Mouse (Mus musculus): ENCODE data around the gene Ephb2.

Gene Ephb2

GRCm38 (mm10) chr4:136734210-136734803 lies 101.5 kb downstream of the Ephb2 start:
- no peak for DNase-seq (ENCODE audit: low read depth in 2 of 2, low spot score in 2 of 2)

DNA sequence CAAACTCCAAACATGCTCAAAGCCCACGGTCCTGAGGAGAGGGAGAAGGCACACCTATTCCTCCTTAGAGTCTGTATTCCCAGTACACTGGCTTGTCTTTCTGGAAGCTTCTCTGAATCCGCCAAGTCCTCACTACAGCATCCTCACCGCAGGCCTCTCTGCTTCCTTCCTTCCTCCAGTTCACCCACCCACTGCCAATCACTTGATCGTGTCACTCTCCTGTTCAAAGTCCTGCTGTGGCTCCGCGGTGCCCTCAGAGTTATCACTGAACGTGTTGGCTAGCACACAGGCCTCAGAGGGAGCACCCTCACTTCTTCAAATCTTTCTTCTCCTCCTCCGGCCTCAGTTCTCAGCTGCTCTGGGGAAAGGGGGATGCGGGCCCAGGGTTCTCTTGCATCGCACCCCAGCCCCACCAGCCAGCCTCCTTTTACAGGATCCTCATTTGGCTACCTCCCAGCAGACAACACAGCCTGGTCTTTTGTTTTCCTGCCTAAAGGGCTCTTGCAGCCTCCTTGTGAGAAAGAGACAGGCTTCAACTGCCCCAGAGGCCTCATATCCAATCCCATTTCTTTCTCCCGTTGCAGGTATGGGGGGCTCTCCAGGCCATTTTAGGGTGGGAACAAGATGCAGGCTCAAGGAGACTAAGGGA lies 102.4 kb downstream of the Ephb2 start:
- no peak for DNase-seq (ENCODE audit: low read depth in 2 of 2, low spot score in 2 of 2)

DNA sequence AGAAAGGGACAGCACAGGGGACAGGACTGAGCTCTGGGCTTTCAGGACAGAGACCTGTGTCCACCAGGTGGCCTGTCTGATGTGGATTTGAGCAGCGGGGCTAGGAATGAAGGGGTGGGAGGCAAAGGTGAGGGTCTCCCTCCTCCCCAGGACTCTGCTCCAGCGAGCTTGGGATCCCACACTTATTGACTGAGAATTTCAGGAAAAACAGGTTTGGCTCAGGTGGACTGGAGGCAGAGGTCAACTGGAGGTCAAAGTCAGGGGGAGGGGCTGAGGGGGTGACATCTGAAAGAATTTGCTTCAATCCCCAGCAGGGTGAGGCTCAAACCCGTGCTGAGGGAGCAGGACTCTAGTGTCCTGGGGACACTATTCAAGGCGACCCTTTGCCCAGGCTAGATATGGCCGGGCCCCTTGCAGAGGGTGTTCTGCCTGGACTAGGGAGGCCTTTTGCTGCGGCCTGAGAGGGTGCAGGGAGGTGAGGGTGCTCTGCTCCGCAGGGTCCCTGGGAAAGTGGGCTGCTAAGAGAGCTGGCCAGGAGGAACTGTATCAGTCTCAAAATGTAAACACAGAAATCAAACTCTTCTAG lies 103.2 kb downstream of the Ephb2 start:
- DNase-seq (ENCODE audit: low read depth in 2 of 2, low spot score in 2 of 2), result no peak

DNA sequence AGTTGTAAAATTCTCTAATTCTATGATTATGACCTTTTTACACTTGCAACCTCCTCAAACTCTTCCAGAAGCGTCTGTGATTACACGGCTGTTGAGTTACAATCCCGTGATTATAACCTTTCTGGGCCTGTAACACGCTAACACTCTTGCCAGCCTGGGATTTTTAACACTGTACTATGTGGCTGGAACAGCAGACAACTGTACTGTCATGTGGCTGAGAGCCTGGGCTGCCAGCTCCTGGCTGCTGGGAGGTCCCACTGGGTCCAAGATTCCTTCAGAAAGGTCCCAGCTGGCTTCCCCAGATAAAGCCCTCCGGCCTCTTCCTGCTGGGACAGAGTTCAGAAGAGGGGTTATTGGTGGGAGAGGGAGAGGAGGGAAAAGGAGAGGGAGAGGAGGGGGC lies 104.0 kb downstream of the Ephb2 start:
- no peak for DNase-seq (ENCODE audit: low read depth in 2 of 2, low spot score in 2 of 2)

DNA sequence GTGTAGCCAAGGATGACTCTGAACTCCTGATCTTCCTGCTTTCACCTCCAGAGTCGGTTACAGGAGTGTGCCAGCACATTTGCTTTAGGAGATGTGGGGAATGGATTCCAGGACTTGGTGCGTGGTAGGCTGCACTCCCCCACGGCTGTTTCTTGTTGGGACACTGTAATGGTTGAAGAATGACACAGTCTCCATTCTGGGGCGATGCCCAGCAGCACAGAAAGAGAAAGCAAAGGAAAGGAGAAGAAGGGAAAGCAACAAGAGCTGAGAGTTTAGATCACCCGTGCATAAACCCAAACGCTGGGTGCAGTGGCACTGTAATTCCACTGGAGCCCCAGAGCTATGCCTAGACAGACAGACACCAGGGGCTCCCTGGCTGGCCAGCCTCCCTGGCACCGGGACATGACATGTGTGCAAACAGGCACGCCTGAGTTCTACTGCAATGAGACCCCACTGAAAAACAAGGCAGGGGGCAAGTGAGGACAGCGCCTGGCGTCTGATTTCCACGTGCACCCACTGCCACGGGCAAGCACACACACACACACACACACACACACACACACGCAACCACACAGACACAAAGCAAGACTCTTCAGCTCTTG lies 104.7 kb downstream of the Ephb2 start:
- no peak for DNase-seq (ENCODE audit: low read depth in 2 of 2, low spot score in 2 of 2)

DNA sequence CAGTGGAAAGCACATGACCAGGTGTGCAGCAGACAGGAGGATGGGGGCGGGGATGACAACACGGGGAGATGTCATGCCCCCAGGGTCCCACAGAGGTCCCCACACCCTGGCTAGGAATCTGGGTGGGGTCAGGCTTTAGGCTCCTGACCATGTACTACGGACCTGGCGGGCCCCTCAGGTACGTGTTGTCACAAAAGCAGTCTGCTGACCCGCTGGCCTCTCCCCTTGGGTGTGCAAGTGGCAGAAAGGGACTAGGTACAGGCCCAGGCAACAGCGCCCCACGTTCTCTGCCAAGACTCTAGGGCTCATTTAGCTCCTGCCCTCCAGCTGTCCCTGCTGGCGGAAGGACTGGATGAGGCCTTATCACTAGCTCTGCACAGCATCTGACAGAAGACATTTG lies 105.3 kb downstream of the Ephb2 start:
- no peak for DNase-seq (ENCODE audit: low read depth in 2 of 2, low spot score in 2 of 2)

- DNase-seq (ENCODE audit: low read depth in 2 of 2, low spot score in 2 of 2), result no peak
Observed at GRCm38 (mm10) chr4:136729574-136729973, 106.2 kb downstream of the Ephb2 start.

- no peak for DNase-seq (ENCODE audit: low read depth in 2 of 2, low spot score in 2 of 2)
Observed at GRCm38 (mm10) chr4:136726941-136727340, 108.8 kb downstream of the Ephb2 start.

- no peak for DNase-seq (ENCODE audit: low read depth in 2 of 2, low spot score in 2 of 2)
Observed at GRCm38 (mm10) chr4:136724731-136725130, 111.1 kb downstream of the Ephb2 start.

DNA sequence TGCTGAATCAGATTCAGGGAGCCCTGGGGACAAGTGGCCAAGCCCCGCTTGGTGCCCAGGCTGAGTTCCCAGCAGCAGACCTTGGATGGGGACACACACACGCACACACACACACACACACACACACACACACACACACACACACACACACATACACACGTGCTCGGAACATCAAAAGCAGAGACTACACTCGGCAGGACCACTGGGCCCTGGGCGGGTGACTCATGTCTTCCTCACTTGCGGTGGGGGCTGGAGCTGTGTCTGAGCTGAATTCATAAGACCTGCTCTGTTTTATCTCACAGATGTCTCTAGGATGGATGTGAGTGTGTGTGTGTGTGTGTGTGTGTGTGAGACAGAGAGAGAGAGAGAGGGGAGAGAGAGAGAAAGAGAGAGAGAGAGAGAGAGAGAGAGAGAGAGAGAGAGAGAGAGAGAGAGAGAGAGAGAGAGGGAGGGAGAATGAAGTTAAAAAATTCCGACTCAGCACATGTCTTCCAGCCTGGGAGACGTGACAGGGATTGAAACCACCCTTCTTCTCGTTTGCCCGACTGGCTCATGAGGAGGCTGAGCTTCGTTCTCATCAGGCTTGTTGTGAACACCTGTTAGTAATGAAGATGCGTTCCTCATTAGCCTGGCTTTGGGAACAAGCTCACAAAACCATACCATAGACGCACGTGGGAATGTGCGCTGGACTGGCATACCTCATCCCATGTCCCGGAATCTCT lies 113.3 kb downstream of the Ephb2 start:
- no peak for DNase-seq (ENCODE audit: low read depth in 2 of 2, low spot score in 2 of 2)

GRCm38 (mm10) chr4:136721937-136722336 lies 113.9 kb downstream of the Ephb2 start:
- DNase-seq (ENCODE audit: low read depth in 2 of 2, low spot score in 2 of 2), result no peak

DNA sequence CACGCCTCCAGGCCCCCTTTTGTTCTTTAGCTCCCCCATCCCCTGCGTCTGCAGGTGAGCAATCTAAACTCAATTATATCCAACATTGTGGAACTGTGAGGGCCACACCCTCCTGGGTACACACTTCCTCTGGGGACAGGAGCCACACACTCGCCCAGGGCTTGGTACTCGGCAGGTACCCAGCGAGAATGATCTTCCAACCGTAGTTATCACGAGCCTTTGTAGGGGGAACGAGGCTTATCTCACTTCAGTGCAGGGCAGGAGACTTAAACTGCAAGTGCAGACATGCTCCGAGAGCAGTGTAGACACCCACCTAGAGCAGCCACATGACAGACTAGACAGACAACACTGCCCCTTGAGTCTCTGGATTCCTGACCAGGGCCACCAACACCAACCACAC lies 115.8 kb downstream of the Ephb2 start:
- no peak for DNase-seq (ENCODE audit: low read depth in 2 of 2, low spot score in 2 of 2)

DNA sequence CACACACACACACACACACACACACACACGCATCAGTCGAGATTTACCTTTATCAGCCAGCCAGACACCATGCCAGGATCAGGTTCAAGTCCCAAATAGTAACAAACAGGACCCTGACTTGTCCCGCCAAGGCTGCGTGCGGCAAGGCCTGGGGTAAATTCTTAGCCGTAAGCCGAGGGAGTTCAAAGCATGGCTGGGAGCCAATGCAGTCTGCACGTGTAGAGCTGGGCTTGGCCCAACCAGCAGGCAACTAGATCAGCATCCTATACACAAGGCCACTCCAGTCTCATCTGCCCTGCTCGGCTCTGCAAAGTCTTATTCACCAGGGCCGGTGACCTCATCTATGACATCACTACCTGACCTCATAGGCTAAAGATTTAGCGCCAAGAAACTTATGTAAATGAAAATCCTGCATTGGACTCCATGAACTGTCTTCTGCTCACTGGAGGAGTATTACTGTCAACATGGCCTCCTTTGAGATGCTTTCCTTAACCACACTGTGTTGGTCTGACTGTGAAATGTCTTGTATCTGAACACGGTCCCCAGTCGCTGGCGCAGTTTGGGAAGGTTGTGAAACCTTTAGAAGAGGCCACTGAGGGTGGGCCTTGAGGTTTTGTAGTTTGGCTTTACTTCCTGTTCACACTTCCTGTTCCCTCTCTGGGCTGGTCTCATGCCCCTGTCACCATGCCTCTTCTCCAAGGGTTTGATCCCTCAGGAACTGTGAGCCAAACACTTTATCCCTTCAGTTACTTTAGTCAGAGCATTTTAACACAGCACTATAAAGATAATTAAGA lies 117.4 kb downstream of the Ephb2 start:
- DNase-seq (ENCODE audit: low read depth in 2 of 2, low spot score in 2 of 2), result no peak

GRCm38 (mm10) chr4:136716561-136716972 lies 119.2 kb downstream of the Ephb2 start:
- no peak for DNase-seq (ENCODE audit: low read depth in 2 of 2, low spot score in 2 of 2)

- no peak for DNase-seq (ENCODE audit: low read depth in 2 of 2, low spot score in 2 of 2)
Observed at GRCm38 (mm10) chr4:136714530-136714929, 121.3 kb downstream of the Ephb2 start.

- DNase-seq (ENCODE audit: low read depth in 2 of 2, low spot score in 2 of 2), result no peak
Observed at GRCm38 (mm10) chr4:136713889-136714288, 121.9 kb downstream of the Ephb2 start.

DNA sequence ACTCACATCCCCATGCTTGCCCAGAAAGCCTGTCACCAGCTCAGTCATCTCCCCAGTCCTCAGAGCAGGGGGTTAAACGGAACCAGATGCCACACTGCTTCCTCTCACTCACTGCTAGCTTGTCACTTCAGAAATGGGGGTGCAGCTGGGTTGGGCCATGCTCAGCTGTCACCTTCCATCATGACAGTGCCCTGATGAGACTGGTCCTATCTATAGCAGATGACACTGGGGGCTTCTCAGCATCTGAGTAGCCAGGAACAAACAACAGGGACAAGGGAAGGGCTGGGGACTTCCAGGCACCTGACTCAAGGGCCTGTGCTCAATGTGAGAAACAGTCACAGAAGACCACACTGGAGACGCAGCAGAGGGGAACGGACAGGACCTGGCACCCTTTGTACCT lies 122.4 kb downstream of the Ephb2 start:
- no peak for DNase-seq (ENCODE audit: low read depth in 2 of 2, low spot score in 2 of 2)

DNA sequence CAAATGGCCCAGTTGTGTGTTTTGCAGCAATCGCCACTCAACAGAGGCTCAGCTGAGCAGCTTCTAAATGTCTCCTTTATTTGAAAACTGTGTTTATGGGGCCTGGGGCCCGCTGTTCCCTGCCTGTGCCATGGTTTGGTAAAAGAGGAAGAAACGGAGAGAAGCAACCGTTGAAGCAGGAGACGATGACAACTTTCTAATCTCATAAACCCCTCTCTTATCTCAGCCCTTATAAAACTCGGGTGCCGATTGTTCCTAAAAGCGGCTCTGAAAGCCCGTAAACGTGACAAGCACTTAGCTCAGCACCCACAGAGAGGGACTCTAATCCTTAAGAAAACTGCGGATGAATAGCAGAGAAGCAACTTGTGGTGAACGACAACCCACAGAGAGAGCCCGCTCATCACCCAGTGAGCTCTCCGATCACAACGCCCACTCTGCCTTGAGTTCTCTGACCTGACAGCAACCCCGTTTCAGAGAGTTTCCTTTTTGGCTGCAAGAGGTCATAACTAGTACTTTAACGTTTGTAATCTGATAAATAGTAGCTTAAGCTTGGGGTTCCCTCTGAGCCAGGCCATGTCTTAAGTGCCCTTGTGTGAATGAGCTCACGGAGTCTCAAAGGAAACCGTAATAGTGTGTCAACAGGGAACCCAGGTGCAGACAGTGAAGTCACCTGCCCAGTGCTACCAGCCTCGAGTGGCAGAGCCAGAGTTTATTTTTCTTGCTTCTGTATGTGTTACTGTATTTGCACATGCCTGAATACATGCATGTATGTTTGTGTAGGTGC lies 123.6 kb downstream of the Ephb2 start:
- no peak for DNase-seq (ENCODE audit: low read depth in 2 of 2, low spot score in 2 of 2)

GRCm38 (mm10) chr4:136710345-136710744 lies 125.4 kb downstream of the Ephb2 start:
- no peak for DNase-seq (ENCODE audit: low read depth in 2 of 2, low spot score in 2 of 2)

DNA sequence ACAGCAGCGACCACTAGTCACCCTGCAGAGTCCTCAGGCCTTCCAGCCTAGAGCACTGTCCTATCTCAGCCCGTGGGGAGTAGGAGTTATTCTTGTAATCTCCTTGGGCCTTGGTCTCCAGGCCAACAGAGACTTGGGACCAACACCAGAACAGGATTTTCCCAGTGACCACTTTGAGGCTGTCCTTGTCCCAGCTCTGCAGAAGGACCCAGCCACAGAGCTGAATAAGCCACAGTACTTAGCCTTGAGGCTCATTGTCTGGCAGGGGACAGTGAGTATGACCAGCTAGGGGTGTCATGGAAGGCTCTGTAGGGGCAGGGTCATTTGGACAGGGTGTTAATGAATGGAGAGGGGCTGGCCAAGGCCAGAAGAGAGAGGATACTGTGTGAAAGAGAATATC lies 126.8 kb downstream of the Ephb2 start:
- DNase-seq (ENCODE audit: low read depth in 2 of 2, low spot score in 2 of 2), result no peak
